Mouse (Mus musculus) myocyte (in vitro differentiated cells): ENCODE results near the gene Irf8.

Experiments used
- CEBPB ChIP-seq: IDR thresholded peaks from 2 replicates; pipeline ENCODE4 v1.6.1; 2011; ENCODE audit warnings: mild to moderate bottlenecking, moderate library complexity; ENCODE audit not compliant: poor library complexity, insufficient read depth, severe bottlenecking
- MAX ChIP-seq: IDR thresholded peaks from one replicate; pipeline ENCODE4 v1.6.1; 2011; ENCODE audit warnings: low read depth, mild to moderate bottlenecking, control low read depth
- MYOD1 ChIP-seq, 3 experiments: IDR thresholded peaks; one replicate each; pipeline ENCODE4 v1.6.1; 2011; ENCODE audit warnings: control low read depth in 2 of 3, low read depth in 2 of 3, mild to moderate bottlenecking in 2 of 3, moderate library complexity in 1 of 3; ENCODE audit not compliant: insufficient read length in 2 of 3, control insufficient read depth in 1 of 3
- MYOG ChIP-seq, 3 experiments: IDR thresholded peaks; one replicate each; pipeline ENCODE4 v1.6.1; 2011; ENCODE audit warnings: control low read depth in 2 of 3, low read depth in 2 of 3, mild to moderate bottlenecking in 2 of 3; ENCODE audit not compliant: insufficient read length in 2 of 3, control insufficient read depth in 1 of 3, insufficient read depth in 1 of 3
- POLR2A ChIP-seq: IDR thresholded peaks from one replicate; pipeline ENCODE4 v1.6.1; 2011; ENCODE audit warnings: low read depth, mild to moderate bottlenecking, control low read depth, moderate library complexity; ENCODE audit not compliant: insufficient read length
- POLR2AphosphoS2 ChIP-seq: IDR thresholded peaks from one replicate; pipeline ENCODE4 v1.6.1; 2011; ENCODE audit warnings: low read depth, control low read depth; ENCODE audit not compliant: insufficient read length
- SRF ChIP-seq: IDR thresholded peaks from one replicate; pipeline ENCODE4 v1.6.1; 2011; ENCODE audit warnings: low read depth; ENCODE audit not compliant: control insufficient read depth, insufficient read length
- TCF12 ChIP-seq: IDR thresholded peaks from one replicate; pipeline ENCODE4 v1.6.1; 2011; ENCODE audit warnings: mild to moderate bottlenecking, control low read depth; ENCODE audit not compliant: poor library complexity, insufficient read depth, severe bottlenecking
- USF1 ChIP-seq: IDR thresholded peaks from one replicate; pipeline ENCODE4 v1.6.1; 2011; ENCODE audit warnings: low read depth, mild to moderate bottlenecking, control low read depth, moderate library complexity

GRCm38 (mm10) chr8:120692934-120693333, 43.2 kb upstream of the Irf8 start:
- TF ChIP-seq TCF12 (no peak), POLR2A (no peak), POLR2AphosphoS2 (no peak), MYOD1 (IDR thresholded peaks at IDR 0.05; ENCODE audit: control insufficient read depth in 1 of 3, insufficient read length in 2 of 3, low read depth in 2 of 3) (no peak), CEBPB (no peak), USF1 (no peak), MAX (no peak), SRF (no peak), MYOG (IDR thresholded peaks at IDR 0.05; ENCODE audit: control insufficient read depth in 1 of 3, insufficient read depth in 1 of 3, insufficient read length in 2 of 3, low read depth in 2 of 3) (no peak)
